Mouse (Mus musculus) embryonic fibroblast, embryonic 13.5 days (primary cell): Measurements from ENCODE around the gene Shank3.

Experiments used
- CTCF ChIP-seq: IDR thresholded peaks from 2 replicates; pipeline ENCODE4 v1.5.1; 2011; ENCODE audit warnings: mild to moderate bottlenecking, control low read depth, low read length, moderate library complexity, borderline replicate concordance; ENCODE audit not compliant: insufficient read depth
- POLR2A ChIP-seq: IDR thresholded peaks from 2 replicates; pipeline ENCODE4 v1.6.1; 2011; ENCODE audit warnings: low read depth, mild to moderate bottlenecking, control low read depth, low read length, moderate library complexity

GRCm38 (mm10) chr15:89572147-89572546, 72.7 kb downstream of the Shank3 start:
- TF ChIP-seq CTCF (no peak), POLR2A (no peak)
